Mouse (Mus musculus) stomach, postnatal 0 days (tissue): ENCODE measurements at regions not wholly inside any gene's neighbourhood (a gene's known extent, or its start where the extent isn't known, plus 50 kb on each side); places are given as distances from the start of the nearest gene placed in this dataset.

Source experiments
- ATAC-seq: fragments of 200-750 bp; cut with Nextera tagmentation; 2 replicates; pipeline ENCODE4 v1.8.0; 2017; ENCODE audit not compliant: low FRiP score, low TSS enrichment
- DNase-seq: peaks from one replicate; pipeline ENCODE4 v3.0.0-alpha.2; 2016; ENCODE audit warnings: low spot score
- H3K27ac ChIP-seq: fragments of 300-500 bp; sonication (generic); replicated peaks from 2 replicates; pipeline ENCODE4 v1.5.1; 2014; ENCODE audit warnings: mild to moderate bottlenecking, control low read depth
- H3K27me3 ChIP-seq: fragments of 300-500 bp; sonication (generic); 2 replicates; pipeline ENCODE4 v1.6.1; 2014; ENCODE audit warnings: low read length; ENCODE audit not compliant: control insufficient read depth, insufficient read depth
- H3K36me3 ChIP-seq: fragments of 300-500 bp; sonication (generic); 2 replicates; pipeline ENCODE4 v1.6.1; 2014; ENCODE audit warnings: low read length, mixed read lengths; ENCODE audit not compliant: control insufficient read depth, insufficient read depth
- H3K4me1 ChIP-seq: fragments of 300-500 bp; sonication (generic); replicated peaks from 2 replicates; pipeline ENCODE4 v1.6.1; 2014; ENCODE audit warnings: antibody characterized with exemption; ENCODE audit not compliant: control insufficient read depth, insufficient read depth
- H3K4me2 ChIP-seq: fragments of 300-500 bp; sonication (generic); replicated peaks from 2 replicates; pipeline ENCODE4 v1.6.1; 2014; ENCODE audit warnings: low read depth, mild to moderate bottlenecking, control low read depth, moderate library complexity
- H3K4me3 ChIP-seq: fragments of 300-500 bp; sonication (generic); 2 replicates; pipeline ENCODE4 v1.5.1; 2014; ENCODE audit warnings: low read depth, low read length, control low read depth
- H3K9ac ChIP-seq: fragments of 300-500 bp; sonication (generic); 2 replicates; pipeline ENCODE4 v1.6.1; 2014; ENCODE audit warnings: mild to moderate bottlenecking, low read length, control low read depth, mixed read lengths
- H3K9me3 ChIP-seq: fragments of 300-500 bp; sonication (generic); 2 replicates; pipeline ENCODE4 v1.6.1; 2016; ENCODE audit warnings: low read length; ENCODE audit not compliant: control insufficient read depth
- CTCF ChIP-seq: IDR thresholded peaks from 2 replicates; pipeline ENCODE4 v1.5.1; 2016; ENCODE audit warnings: antibody characterized with exemption, low read depth, mild to moderate bottlenecking, moderate library complexity
- EP300 ChIP-seq: optimal IDR thresholded peaks from 2 replicates; pipeline ENCODE3; 2016; ENCODE audit warnings: antibody characterized with exemption
- WGBS: fragments of 180-500 bp; shearing (Covaris S2); extraction: QIAGEN DNeasy Blood & Tissue Kit; methylation state at CpG from one replicate; pipeline ENCODE4 v1.1.7; 2014; 5-methylcytosine and 5-hydroxymethylcytosine counted together

DNA sequence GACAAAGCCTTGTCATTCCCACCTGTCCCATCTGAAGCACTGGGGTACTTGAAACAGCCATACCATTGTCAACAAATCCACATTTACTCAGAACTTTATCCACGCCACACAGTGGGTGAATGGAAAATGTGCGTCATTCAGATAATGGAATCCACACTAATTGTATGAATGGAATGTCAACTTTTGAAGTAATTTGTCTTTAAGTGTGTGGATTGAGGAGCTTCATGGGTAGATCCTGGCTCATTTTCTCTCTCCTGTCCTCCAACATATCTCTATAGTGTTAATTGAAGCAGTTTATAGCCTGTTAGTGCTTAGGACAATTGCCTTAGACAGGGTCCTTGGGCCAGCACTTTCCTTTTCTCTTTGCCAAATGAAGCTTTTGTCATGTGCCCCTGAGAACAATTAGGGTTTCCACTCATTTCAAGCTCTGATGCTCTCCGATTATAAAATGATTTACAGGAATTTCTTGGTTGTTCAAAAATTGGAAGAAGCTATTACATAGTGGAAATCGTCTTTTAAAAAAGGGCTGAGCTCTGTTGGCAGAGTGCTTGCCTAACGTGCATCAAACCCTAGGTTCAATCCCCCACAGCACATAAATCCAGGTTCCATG lies 140.4 kb downstream of the Snx18 start:
- 59% methylated on average over 5 of the region's 5 CpGs for WGBS
- H3K9me3 ChIP-seq = no peaks in the 10 kb centered on the region
- no peaks in the 10 kb centered on the region for H3K27me3 ChIP-seq
- H3K4me2 ChIP-seq = no peak overlapping the region
- no peak overlapping the region for H3K27ac ChIP-seq
- TF ChIP-seq CTCF (no peak), EP300 (no peak)
- DNase-seq (no peak), ATAC-seq (no peak)
- H3K9ac ChIP-seq = no peak overlapping the region
- H3K4me1 ChIP-seq = no peaks in the 10 kb centered on the region
- H3K36me3 ChIP-seq = no peaks in the 10 kb centered on the region
- H3K4me3 ChIP-seq = no peak overlapping the region

DNA sequence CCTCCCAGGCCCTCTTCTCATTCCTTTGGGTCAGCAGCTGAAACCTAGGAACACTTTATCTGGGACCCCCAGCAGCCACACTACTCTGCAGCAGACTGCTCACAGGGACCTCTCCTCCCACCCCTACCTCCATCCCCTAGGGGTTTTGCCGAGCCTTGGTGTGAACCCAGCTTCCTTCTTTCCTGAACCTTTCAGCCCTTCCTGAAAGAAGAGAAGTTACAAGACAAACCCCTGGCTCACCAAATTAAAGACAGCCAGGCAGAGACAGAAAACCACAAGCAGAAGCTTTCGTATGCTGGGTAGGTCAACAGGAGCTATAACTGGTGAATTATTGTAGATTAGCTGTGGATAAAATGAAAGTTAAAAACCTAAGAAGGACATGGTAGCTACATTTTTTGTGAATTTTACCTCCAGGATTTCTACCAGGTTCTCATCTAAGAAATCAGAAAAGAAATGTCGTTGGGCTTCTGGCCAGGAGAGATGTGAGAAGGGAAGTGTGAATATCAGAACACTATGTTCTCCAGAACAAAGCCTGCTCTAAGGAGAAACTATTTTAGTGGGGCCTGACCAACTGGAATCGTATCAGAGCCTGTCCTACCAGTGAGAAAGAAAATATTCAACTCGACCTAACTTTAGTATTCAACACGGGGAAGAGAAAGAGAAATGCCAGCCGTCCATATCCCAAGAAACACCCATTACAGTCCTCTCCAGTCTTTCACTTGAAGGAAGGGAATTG lies 147.4 kb downstream of the Snx18 start:
- ATAC-seq (no peak), DNase-seq (no peak)
- H3K9me3 ChIP-seq = no peaks in the 10 kb centered on the region
- 65% methylated on average over 7 of the region's 7 CpGs for WGBS
- no peak overlapping the region for H3K4me3 ChIP-seq
- H3K4me2 ChIP-seq = no peak overlapping the region
- TF ChIP-seq CTCF = no peak
- no peak for TF ChIP-seq EP300
- no peaks in the 10 kb centered on the region for H3K36me3 ChIP-seq
- no peak overlapping the region for H3K9ac ChIP-seq
- H3K4me1 ChIP-seq = no peaks in the 10 kb centered on the region
- H3K27me3 ChIP-seq = no peaks in the 10 kb centered on the region
- no peak overlapping the region for H3K27ac ChIP-seq

DNA sequence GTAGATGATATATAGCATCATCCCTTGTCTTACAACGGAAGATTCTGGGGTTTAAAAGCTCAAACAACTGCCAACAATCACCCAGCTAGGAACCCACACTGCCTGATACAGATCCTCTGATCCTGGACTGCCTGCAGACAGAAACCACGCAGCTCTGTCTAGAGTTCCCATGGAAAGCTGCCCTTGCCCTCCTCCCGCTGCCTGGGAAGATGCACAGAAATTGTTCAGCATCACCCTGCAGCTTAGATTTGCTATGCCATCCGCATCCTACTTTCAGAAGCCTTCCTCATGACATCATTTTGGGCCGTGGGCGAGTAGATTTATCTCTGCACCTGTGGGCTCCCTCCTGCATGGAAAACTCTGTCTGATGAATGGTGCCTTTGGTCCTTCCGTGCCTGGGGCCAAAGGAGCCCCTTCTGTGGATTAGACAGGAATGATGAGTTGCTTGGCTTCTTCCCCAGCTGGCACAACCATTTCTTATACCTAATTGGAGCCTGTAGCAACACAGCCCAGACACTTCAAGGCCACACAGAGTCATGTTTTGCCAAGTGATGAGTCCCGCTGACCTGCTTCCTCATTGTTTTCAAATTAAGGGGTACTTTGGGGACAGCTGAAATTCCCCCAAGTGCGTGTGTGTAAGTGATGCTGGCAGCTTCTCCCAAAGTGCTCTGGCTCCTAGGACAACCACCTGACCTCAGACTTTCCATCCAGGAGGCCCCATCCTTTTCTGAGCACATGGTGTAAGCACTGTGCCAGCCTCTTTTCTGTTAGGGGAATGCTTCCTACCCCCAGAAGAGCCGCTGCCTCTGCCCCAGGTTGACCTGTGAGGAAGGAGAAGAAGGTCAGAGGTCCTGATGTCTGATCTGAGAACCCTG lies 153.9 kb downstream of the Snx18 start:
- WGBS = 56% methylated on average over 10 of the region's 10 CpGs
- Histone ChIP-seq H3K27ac (no peak overlapping the region), H3K36me3 (no peaks in the 10 kb centered on the region), H3K4me1 (no peaks in the 10 kb centered on the region), H3K9ac (no peak overlapping the region), H3K27me3 (no peaks in the 10 kb centered on the region), H3K4me3 (no peak overlapping the region), H3K9me3 (no peaks in the 10 kb centered on the region), H3K4me2 (no peak overlapping the region)
- ATAC-seq (no peak), DNase-seq (no peak)
- no peak for TF ChIP-seq CTCF
- TF ChIP-seq EP300 = no peak

DNA sequence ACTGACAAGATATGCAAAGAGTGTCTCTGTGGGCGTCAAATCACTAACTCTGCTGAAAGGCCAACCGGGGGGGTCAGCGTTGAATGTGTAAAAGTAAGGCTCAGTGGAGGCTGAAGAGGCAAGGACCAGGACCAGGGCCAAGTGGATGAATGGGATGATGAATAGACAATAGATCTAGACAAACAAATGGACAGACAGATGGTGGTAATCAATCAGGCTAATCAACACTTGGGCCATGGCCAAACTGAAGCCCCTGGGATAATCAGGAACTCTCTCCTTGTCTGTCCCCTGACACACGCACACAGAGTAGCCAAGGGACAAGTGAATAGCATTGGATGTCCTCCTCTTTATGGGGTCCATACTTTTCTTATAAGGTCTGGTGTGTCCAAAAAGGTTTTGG lies 154.9 kb downstream of the Snx18 start:
- Histone ChIP-seq H3K4me3 (no peak overlapping the region), H3K27ac (no peak overlapping the region), H3K36me3 (no peaks in the 10 kb centered on the region), H3K9ac (no peak overlapping the region), H3K27me3 (no peaks in the 10 kb centered on the region), H3K9me3 (no peaks in the 10 kb centered on the region), H3K4me2 (no peak overlapping the region), H3K4me1 (no peaks in the 10 kb centered on the region)
- no peak for DNase-seq
- ATAC-seq = no peak
- 63% methylated on average over 4 of the region's 4 CpGs for WGBS
- TF ChIP-seq CTCF (no peak), EP300 (no peak)

DNA sequence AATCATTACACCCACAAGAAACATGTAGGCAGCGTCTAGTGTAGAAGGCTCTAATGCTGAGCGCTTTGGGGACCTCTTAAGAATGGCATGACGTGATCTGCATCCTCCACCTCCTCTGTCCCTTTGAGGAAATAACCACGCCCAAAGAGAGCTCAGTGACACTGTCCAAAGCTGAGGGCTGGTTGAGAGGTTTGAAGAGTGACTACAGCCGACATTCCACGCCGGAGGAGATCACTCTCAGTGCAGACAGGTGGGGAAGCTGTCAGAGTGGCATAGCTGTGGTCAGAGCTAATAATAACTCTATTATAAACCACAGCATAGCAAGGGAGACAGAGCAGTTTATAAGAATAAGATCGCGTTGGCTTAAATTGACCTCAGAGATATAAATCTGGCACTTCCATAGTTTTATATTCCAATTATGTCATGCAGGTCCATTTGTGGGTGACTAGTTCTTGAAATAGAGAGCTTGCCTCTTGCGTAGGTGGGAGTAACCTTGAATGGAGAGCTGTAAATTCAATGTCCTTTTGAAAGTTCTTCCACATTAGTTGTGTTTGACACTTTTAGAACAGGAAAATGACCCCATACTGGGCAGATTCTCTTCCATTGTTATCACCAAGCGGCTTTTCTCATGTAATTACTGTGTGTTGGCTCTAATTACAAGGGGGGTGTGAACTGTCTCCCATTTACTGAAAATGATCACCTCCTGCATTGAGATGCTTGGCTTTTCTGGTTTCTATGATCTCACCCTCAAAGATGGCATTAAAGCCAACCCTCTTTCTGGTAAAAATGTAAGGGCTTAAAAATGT lies 161.7 kb downstream of the BC067074 start:
- Histone ChIP-seq H3K9ac (no peak overlapping the region), H3K27me3 (no peaks in the 10 kb centered on the region), H3K9me3 (no peaks in the 10 kb centered on the region), H3K36me3 (no peaks in the 10 kb centered on the region), H3K4me3 (no peak overlapping the region), H3K4me1 (no peaks in the 10 kb centered on the region), H3K27ac (no peak overlapping the region), H3K4me2 (no peak overlapping the region)
- no peak for ATAC-seq
- 57% methylated on average over 11 of the region's 11 CpGs for WGBS
- TF ChIP-seq CTCF (no peak), EP300 (no peak)
- DNase-seq = no peak
